Mouse (Mus musculus) kidney, embryonic 15.5 days (tissue): ENCODE data around the gene Defb41. TPM values are rescaled to one million over a fixed set of nuclear protein-coding genes. Genes with fewer than 3 reads are reported as not detected.
"Not testable (repeated sequence)": the region's sequence is repeated elsewhere in the genome, so short reads cannot be mapped to it uniquely, and the experiment has no call there.

Source experiments
- ATAC-seq: fragments of 200-750 bp; cut with Nextera tagmentation; replicated peaks from 2 replicates; pipeline ENCODE4 v1.8.0; 2017; ENCODE audit warnings: moderate TSS enrichment; ENCODE audit not compliant: low FRiP score
- H3K27ac ChIP-seq: fragments of 300-500 bp; sonication (generic); 2 replicates; pipeline ENCODE4 v1.5.1; 2015; ENCODE audit warnings: mild to moderate bottlenecking, inconsistent platforms
- H3K27me3 ChIP-seq: fragments of 300-500 bp; sonication (generic); 2 replicates; pipeline ENCODE4 v1.6.1; 2015; ENCODE audit warnings: inconsistent platforms
- H3K36me3 ChIP-seq: fragments of 300-500 bp; sonication (generic); 2 replicates; pipeline ENCODE4 v1.6.1; 2015; ENCODE audit warnings: inconsistent platforms
- H3K4me1 ChIP-seq: fragments of 300-500 bp; sonication (generic); 2 replicates; pipeline ENCODE4 v1.6.1; 2015; ENCODE audit warnings: inconsistent platforms
- H3K4me2 ChIP-seq: fragments of 300-500 bp; sonication (generic); 2 replicates; pipeline ENCODE4 v1.6.1; 2015; ENCODE audit warnings: moderate library complexity, mild to moderate bottlenecking, inconsistent platforms
- H3K4me3 ChIP-seq: fragments of 300-500 bp; sonication (generic); replicated peaks from 2 replicates; pipeline ENCODE4 v1.5.1; 2015; ENCODE audit warnings: mild to moderate bottlenecking, inconsistent platforms
- H3K9ac ChIP-seq: fragments of 300-500 bp; sonication (generic); 2 replicates; pipeline ENCODE4 v1.6.1; 2015; ENCODE audit warnings: mild to moderate bottlenecking, inconsistent platforms
- H3K9me3 ChIP-seq: fragments of 300-500 bp; sonication (generic); replicated peaks from 2 replicates; pipeline ENCODE4 v1.6.1; 2016; ENCODE audit warnings: inconsistent platforms
- WGBS: fragments of 180-500 bp; shearing (Covaris S2); methylation state at CpG from one replicate; pipeline ENCODE4 v1.1.7; 2015; ENCODE audit warnings: mixed read lengths; 5-methylcytosine and 5-hydroxymethylcytosine counted together
- polyA plus RNA-seq: library from polyadenylated mRNA; unstranded; fragments of >200 nt; fragmentation: Nextera tagmentation; extraction: Ambion mirVana; gene quantifications from 2 replicates; pipeline ENCODE4 v1.2.1, GENCODE M21; 2015

The Defb41 gene
- polyA plus RNA-seq, result not detected in 2 replicates

DNA sequence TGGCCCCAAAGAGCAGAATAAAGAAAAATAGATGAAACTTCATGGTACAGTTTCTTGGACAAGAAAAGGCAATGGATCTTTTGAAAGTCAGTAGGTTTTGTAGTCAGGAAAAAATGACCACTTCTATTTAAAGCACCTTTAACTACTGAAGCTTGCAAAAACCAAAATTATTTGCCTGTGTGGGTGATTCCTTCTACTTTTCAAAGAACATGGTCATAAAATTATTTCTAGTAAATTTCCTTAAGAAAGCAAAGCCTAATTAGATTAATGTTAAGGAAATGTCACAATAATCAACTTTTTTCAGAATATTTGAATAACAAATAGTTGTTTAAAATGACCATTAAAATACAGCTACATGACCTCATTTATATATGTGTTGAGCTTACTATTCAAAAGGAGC lies at the start of gene Defb41:
TSS of gene Defb41 (minus strand) at position 101 of the 400 bp plus-strand sequence.
- no peaks in the 10 kb centered on the region for H3K9me3 ChIP-seq
- H3K4me3 ChIP-seq, result no peak within 1 kb of the TSS
- no peaks in the 10 kb centered on the region for H3K36me3 ChIP-seq

DNA sequence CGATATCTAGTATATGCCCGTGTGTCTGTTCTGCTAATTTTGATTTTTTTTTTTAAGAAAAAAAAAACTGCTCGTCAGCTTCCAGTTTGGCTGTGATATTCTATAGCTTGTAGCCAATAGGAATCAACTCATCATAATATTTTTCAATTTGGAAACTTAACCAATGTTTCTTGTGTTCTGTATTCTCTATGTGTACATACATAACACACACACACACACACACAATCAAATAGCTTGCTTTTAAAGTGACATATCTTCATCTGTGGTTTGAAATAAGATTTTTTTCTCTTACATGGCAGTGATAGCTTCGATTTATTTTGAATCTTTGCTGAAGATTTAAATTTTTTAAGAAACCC lies 43.5 kb upstream of the Defb41 start:
- Histone ChIP-seq H3K27me3 (no peaks in the 10 kb centered on the region), H3K4me1 (no peaks in the 10 kb centered on the region), H3K9me3 (no peaks in the 10 kb centered on the region), H3K27ac (no peak overlapping the region), H3K4me2 (no peak overlapping the region), H3K36me3 (no peaks in the 10 kb centered on the region), H3K4me3 (no peak overlapping the region), H3K9ac (no peak overlapping the region)
- 83% methylated on average over 4 of the region's 4 CpGs for whole genome bisulfite sequencing
- ATAC-seq, result no peak

More for the DNA sequence above, at the start of gene Defb41:
- H3K4me1 ChIP-seq, result no peaks in the 10 kb centered on the region
- no peak for ATAC-seq
- no peak within 1 kb of the TSS for H3K9ac ChIP-seq
- H3K27ac ChIP-seq, result no peak within 1 kb of the TSS
- H3K27me3 ChIP-seq, result no peaks in the 10 kb centered on the region
- H3K4me2 ChIP-seq, result no peak within 1 kb of the TSS

DNA sequence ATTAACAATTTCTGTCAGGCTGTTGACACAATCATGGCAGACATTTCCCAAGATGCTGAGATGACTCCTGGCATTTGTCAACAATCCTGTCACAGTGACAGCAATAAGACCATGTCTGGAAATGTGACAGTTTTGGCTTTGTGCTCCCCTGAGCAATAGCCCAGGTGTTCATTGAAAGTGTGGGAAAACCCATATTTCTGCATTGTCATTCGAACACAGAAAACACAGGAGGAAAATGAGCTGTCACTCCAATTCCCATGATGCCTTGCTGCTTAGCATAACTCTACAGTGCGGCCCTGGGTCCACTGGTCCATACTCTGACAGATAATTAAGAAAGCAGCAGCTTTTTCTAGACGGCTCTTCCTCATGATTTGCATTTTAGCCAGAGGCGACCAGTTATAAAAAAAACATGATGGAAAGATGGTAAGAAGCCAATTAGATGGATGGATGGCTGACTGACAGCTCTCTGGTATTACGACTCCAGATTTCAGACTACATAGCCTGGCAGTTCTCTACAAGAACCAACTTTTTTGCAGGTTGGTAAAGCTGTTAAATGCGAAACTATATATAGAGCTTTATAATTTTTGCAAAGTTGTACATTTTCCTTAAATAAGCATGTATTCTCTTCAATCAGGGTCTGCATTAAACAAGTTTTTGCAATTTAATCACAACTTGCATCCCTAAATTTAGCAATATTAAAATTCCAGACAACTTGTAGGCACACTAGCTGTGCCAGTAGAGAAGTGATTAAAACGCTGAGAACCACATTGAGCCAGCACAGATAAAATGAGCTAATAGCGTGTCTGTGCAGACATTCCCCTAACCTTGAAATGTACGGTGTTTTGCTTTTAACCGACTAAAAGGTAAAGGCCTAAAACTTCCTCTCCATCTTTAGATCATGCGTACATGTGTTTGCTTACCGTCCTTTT lies 42.9 kb upstream of the Defb41 start:
- no peak overlapping the region for H3K27ac ChIP-seq
- H3K4me3 ChIP-seq, result no peak overlapping the region
- no peaks in the 10 kb centered on the region for H3K36me3 ChIP-seq
- H3K4me1 ChIP-seq, result no peaks in the 10 kb centered on the region
- H3K27me3 ChIP-seq, result no peaks in the 10 kb centered on the region
- WGBS, result 81% methylated on average over 12 of the region's 12 CpGs
- H3K4me2 ChIP-seq, result no peak overlapping the region
- no peak overlapping the region for H3K9ac ChIP-seq
- no peaks in the 10 kb centered on the region for H3K9me3 ChIP-seq
- no peak for ATAC-seq

DNA sequence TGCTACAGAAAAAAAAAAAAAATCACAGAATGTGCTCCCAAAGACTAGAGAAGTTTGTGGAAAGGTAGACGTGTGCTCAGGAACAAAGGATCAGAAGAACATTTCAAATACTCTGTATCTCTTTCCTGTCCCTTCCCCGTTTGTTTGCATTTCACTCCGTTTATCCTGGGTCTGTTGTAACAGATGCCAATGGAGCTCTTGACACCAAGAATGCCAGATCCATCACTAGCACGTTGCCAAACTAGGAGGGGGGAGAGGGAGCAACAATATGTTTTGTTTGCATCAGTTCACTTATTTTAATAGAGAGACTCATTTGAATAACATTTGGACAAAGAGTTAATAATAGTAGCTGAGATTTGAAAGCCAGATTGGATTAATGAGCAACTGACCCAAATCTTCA lies 27.6 kb upstream of the Defb41 start:
- Histone ChIP-seq H3K9me3 (no peaks in the 10 kb centered on the region), H3K4me2 (no peak overlapping the region), H3K36me3 (no peaks in the 10 kb centered on the region), H3K27me3 (no peaks in the 10 kb centered on the region), H3K4me3 (no peak overlapping the region), H3K4me1 (no peaks in the 10 kb centered on the region), H3K27ac (no peak overlapping the region), H3K9ac (no peak overlapping the region)
- WGBS, result 51% methylated on average over 4 of the region's 4 CpGs
- ATAC-seq, result no peak

DNA sequence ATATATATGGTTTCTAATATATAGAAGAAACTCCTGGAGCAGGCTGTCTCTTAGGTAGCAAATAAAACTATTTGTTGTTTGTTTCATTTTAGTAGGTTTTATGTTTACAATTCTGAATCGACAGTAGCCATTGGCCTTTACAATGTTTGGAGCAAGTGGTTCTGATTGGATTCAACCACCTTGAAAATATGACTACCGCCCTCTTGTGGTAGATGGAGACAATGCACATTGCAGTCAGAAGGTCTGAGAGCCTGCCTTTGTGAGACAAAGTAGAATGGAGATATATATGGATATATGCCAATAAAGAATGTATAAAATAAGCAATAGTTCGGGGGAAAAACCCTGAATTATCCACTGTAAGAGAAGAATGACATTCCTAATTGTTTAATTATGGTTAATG lies 23.9 kb upstream of the Defb41 start:
- ATAC-seq, result no peak
- H3K9ac ChIP-seq, result no peak overlapping the region
- WGBS, result 35% methylated on average over 3 of the region's 3 CpGs

DNA sequence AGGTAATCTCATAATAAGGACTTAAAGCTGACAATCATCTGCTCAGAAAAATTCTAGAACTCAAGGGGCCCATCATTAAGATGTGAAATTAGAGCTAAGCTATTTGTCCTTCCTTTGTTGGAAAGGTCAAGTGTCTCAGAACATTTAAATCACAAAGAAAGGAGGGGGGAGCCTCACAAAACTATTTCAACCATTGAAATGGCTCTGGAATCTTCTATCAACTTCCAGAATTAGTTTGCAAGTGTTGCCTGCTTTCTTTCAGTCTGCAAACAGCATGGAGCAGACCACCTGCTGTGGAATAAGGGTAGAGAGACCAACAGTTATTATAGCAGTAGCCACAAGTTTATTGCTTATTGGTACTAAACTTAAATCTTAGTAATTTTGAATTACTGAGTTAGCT lies 22.4 kb upstream of the Defb41 start:
- Histone ChIP-seq H3K9ac (no peak overlapping the region), H3K4me2 (no peak overlapping the region), H3K36me3 (no peaks in the 10 kb centered on the region), H3K27ac (no peak overlapping the region), H3K4me1 (no peaks in the 10 kb centered on the region), H3K27me3 (no peaks in the 10 kb centered on the region), H3K4me3 (no peak overlapping the region), H3K9me3 (no peaks in the 10 kb centered on the region)
- no peak for ATAC-seq

More for the DNA sequence above, 23.9 kb upstream of the Defb41 start:
- Histone ChIP-seq H3K4me3 (no peak overlapping the region), H3K27me3 (no peaks in the 10 kb centered on the region), H3K36me3 (no peaks in the 10 kb centered on the region), H3K4me1 (no peaks in the 10 kb centered on the region), H3K9me3 (no peaks in the 10 kb centered on the region), H3K4me2 (no peak overlapping the region), H3K27ac (no peak overlapping the region)

DNA sequence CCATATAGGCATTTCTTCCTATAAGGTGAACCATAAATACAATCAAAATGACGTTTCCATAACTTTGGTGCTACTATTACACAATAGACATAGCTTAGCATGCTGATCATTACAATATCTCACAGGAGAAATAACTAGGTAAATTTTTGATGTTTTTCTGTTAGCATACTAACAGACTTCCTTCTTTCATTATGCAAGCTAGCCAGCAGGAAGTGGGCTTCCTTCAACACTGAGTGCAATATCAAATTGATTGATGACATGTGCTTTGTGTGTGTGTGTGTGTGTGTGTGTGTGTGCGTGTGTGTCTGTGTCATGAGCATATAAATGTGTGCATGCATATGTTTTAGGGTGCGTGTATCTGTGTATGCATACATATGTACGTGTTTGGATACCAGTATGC lies 6.2 kb upstream of the Defb41 start:
- Histone ChIP-seq H3K4me2 (no peak overlapping the region), H3K9me3 (no peaks in the 10 kb centered on the region), H3K4me3 (no peak overlapping the region), H3K27ac (no peak overlapping the region), H3K9ac (no peak overlapping the region), H3K4me1 (no peaks in the 10 kb centered on the region), H3K27me3 (no peaks in the 10 kb centered on the region), H3K36me3 (no peaks in the 10 kb centered on the region)
- ATAC-seq, result no peak
- 82% methylated on average over 4 of the region's 4 CpGs for WGBS

DNA sequence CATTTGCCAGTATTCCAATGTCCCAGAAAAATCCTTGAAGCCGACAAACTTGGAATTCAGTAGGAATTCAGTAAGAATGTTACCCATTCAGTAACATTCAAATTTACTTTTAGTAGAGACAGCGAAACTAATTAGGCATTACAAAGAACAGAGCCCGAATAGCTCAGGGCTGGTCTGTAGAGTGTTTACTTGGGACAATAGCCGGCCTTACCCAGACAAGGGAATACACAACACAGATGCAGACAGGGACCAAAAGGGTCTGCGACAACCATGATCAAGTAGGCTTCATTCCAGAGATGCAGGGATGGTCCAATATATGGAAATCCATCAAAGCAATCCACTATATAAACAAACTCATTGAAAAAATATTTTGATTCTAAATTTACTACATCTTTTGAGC lies 3.9 kb upstream of the Defb41 start:
- Histone ChIP-seq H3K4me3 (no peak overlapping the region), H3K36me3 (no peaks in the 10 kb centered on the region), H3K27ac (no peak overlapping the region), H3K4me2 (no peak overlapping the region), H3K9ac (no peak overlapping the region), H3K27me3 (no peaks in the 10 kb centered on the region), H3K4me1 (no peaks in the 10 kb centered on the region), H3K9me3 (no peaks in the 10 kb centered on the region)
- ATAC-seq, result no peak
- 83% methylated on average over 5 of the region's 5 CpGs for whole genome bisulfite sequencing

DNA sequence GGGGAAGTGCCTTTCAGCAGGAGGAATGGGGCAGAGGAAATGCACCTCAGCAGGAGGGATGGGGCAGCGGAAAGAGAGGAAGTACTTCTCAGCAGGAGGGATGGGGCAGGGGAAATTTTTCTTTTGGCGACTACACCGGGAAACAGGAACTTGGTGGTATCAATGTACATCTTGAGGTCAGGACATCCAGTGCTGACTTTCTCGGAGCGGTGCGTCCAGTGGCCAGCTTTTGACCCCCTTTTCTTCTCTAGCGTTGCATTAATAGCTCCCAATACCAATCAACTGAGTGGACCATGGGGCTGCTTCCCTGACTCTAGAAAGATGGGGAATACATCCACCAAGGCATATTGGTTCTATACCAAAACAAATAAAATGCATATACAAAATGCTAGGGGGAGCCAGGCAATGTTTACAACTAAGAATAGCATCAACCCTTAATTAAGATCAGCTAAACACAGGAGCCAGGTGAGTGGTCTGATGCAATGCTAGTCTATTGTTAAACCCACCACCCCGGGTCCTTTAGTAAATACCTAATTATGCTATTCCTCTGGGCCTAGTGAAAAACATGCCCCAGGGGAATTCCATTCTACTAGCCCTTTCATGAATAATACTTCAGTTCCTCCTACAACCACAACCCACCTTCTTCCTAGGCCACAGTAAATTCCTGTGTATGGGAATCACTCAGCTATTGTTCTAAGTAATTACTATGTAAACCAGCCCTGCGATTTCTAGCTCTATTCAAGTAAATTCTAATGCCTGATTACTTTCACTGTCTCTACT lies 18.9 kb downstream of the Defb41 start:
- H3K36me3 ChIP-seq, H3K4me3 ChIP-seq, H3K9me3 ChIP-seq, H3K4me1 ChIP-seq, H3K4me2 ChIP-seq, H3K9ac ChIP-seq, H3K27me3 ChIP-seq, ATAC-seq, H3K27ac ChIP-seq: not testable (repeated sequence)
- 91% methylated on average over 9 of the region's 9 CpGs for WGBS

DNA sequence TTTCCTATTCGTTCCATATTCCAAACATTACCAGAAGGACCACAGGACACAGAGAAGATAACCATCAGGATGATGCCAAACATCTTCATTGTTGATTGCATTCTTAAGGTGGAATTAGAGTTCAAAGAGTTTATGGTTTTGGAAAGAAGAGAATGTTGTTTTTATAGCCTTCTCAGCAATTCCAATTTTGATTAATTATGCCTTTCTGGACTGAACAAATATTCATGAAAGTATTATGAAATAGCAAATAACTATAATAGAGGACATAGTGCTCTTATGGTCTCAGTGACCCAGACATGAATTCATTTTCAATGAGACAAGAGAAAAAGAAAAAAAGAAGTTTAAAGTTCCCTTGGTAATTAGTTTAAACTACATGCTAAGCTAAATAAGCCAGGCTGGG lies 27.6 kb downstream of the Defb41 start, which contains the start of gene Defb18:
TSS of gene Defb18 (minus strand) at position 101 of the 400 bp plus-strand sequence.
- no peak for ATAC-seq
- Histone ChIP-seq H3K9me3 (no peaks in the 10 kb centered on the region), H3K4me1 (no peaks in the 10 kb centered on the region), H3K9ac (no peak within 1 kb of the TSS), H3K4me2 (no peak within 1 kb of the TSS), H3K27me3 (no peaks in the 10 kb centered on the region), H3K4me3 (no peak within 1 kb of the TSS), H3K27ac (no peak within 1 kb of the TSS), H3K36me3 (no peaks in the 10 kb centered on the region)
- 69% methylated on average over 1 of the region's 1 CpGs for WGBS

DNA sequence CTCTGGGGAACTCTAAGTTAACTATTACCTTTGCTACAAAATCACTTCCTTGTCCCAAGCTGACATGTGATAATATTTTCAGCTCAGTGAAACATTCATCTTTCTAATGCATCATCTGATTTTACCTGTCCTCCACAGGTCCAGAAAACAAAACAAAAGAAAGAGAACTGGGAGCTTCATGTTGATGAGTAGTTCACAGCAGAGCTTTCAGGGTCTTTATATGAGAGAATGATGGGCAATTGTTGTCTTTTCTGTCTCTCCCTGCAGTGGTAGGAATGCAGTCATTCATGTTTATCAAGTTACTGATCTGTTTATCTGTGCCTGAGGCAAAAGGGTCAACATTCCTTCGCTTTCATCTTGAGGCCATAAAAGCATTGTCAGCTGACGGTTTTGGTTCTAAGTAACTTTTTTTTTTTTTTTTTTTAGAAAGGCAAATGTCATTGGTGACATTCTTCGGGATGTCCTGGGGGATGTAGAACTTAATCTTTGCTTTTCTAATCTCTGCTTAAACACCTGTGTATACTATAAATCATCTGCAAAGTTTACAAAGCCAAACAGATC lies 41.5 kb downstream of the Defb41 start:
- no peak for ATAC-seq
- Histone ChIP-seq H3K4me1 (no peaks in the 10 kb centered on the region), H3K36me3 (no peaks in the 10 kb centered on the region), H3K4me2 (no peak overlapping the region), H3K9ac (no peak overlapping the region), H3K9me3 (no peaks in the 10 kb centered on the region), H3K4me3 (no peak overlapping the region), H3K27ac (no peak overlapping the region), H3K27me3 (no peaks in the 10 kb centered on the region)
- WGBS, result 9% methylated on average over 3 of the region's 3 CpGs
